Mouse (Mus musculus): ENCODE measurements at regions not wholly inside any gene's neighbourhood (a gene's known extent, or its start where the extent isn't known, plus 50 kb on each side); places are given as distances from the start of the nearest gene placed in this dataset.

- no peak for DNase-seq (ENCODE audit: low read depth)
Measured at GRCm38 (mm10) chr12:78099761-78100160, 94.3 kb upstream of the Gm6657 start.

- DNase-seq (ENCODE audit: low read depth) = no peak
Measured at GRCm38 (mm10) chr12:78100756-78101155, 93.3 kb upstream of the Gm6657 start.

- DNase-seq (ENCODE audit: low read depth) = no peak
Measured at GRCm38 (mm10) chr12:78109931-78110330, 84.1 kb upstream of the Gm6657 start.

GRCm38 (mm10) chr12:78118131-78118530 is 75.9 kb upstream of the Gm6657 start:
- DNase-seq (ENCODE audit: low read depth) = no peak

- DNase-seq (ENCODE audit: low read depth) = no peak
Measured at GRCm38 (mm10) chr12:78119246-78119645, 74.8 kb upstream of the Gm6657 start.

- DNase-seq (ENCODE audit: low read depth) = no peak
Measured at GRCm38 (mm10) chr12:78119855-78120254, 74.2 kb upstream of the Gm6657 start.

GRCm38 (mm10) chr12:78129130-78129845 is 64.8 kb upstream of the Gm6657 start:
- no peak for DNase-seq (ENCODE audit: low read depth)

- no peak for DNase-seq (ENCODE audit: low read depth)
Measured at GRCm38 (mm10) chr12:78132016-78132797, 61.8 kb upstream of the Gm6657 start.

GRCm38 (mm10) chr12:78133341-78133740 is 60.7 kb upstream of the Gm6657 start:
- no peak for DNase-seq (ENCODE audit: low read depth)

GRCm38 (mm10) chr12:78133984-78134383 is 60.1 kb upstream of the Gm6657 start:
- no peak for DNase-seq (ENCODE audit: low read depth)

GRCm38 (mm10) chr12:78137196-78137595 is 56.8 kb upstream of the Gm6657 start:
- no peak for DNase-seq (ENCODE audit: low read depth)

GRCm38 (mm10) chr12:78138467-78138866 is 55.6 kb upstream of the Gm6657 start:
- DNase-seq (ENCODE audit: low read depth) = no peak

Measured in c-Kit-positive CD71-negative TER-119-negative erythroid progenitor cells, embryonic 14.5 days (primary cell).